Mouse (Mus musculus) intestine, postnatal 0 days (tissue): ENCODE data around the gene Poc1a. TPM values are rescaled to one million over a fixed set of nuclear protein-coding genes. Genes with fewer than 3 reads are reported as not detected.

Experiments
- ATAC-seq: fragments of 200-750 bp; cut with Nextera tagmentation; 2 replicates; pipeline ENCODE4 v1.8.0; 2017; ENCODE audit warnings: mild to moderate bottlenecking, moderate TSS enrichment, moderate library complexity
- H3K27ac ChIP-seq: fragments of 300-500 bp; sonication (generic); 2 replicates; pipeline ENCODE4 v1.5.1; 2014; ENCODE audit warnings: mild to moderate bottlenecking, low read depth, low read length, moderate library complexity
- H3K27me3 ChIP-seq: fragments of 300-500 bp; sonication (generic); replicated peaks from 2 replicates; pipeline ENCODE4 v1.6.1; 2014; ENCODE audit warnings: low read length, mixed read lengths; ENCODE audit not compliant: control insufficient read depth, insufficient read depth
- H3K36me3 ChIP-seq: fragments of 300-500 bp; sonication (generic); 2 replicates; pipeline ENCODE4 v1.6.1; 2014; ENCODE audit warnings: mild to moderate bottlenecking, moderate library complexity; ENCODE audit not compliant: control insufficient read depth, insufficient read depth
- H3K4me1 ChIP-seq: fragments of 300-500 bp; sonication (generic); replicated peaks from 2 replicates; pipeline ENCODE4 v1.6.1; 2014; ENCODE audit warnings: antibody characterized with exemption, low read length, mixed read lengths; ENCODE audit not compliant: control insufficient read depth, insufficient read depth
- H3K4me2 ChIP-seq: fragments of 300-500 bp; sonication (generic); replicated peaks from 2 replicates; pipeline ENCODE4 v1.6.1; 2014; ENCODE audit warnings: low read depth, mild to moderate bottlenecking, moderate library complexity
- H3K4me3 ChIP-seq: fragments of 300-500 bp; sonication (generic); 2 replicates; pipeline ENCODE4 v1.5.1; 2014; ENCODE audit warnings: low read depth, low read length
- H3K9ac ChIP-seq: fragments of 300-500 bp; sonication (generic); 2 replicates; pipeline ENCODE4 v1.6.1; 2014; ENCODE audit warnings: mild to moderate bottlenecking, low read depth, low read length
- H3K9me3 ChIP-seq: fragments of 300-500 bp; sonication (generic); 2 replicates; pipeline ENCODE4 v1.6.1; 2016; ENCODE audit warnings: mixed run types; ENCODE audit not compliant: control insufficient read depth
- CTCF ChIP-seq: sonication (generic); IDR thresholded peaks from 2 replicates; pipeline ENCODE4 v1.5.1; 2016; ENCODE audit warnings: low read depth, mild to moderate bottlenecking, control low read depth, antibody characterized with exemption, moderate library complexity
- WGBS: fragments of 180-500 bp; shearing (Covaris S2); extraction: QIAGEN DNeasy Blood & Tissue Kit; methylation state at CpG from one replicate; pipeline ENCODE4 v1.1.7; 2014; 5-methylcytosine and 5-hydroxymethylcytosine counted together
- polyA plus RNA-seq: library from polyadenylated mRNA; unstranded; fragments of >200 nt; fragmentation: Nextera tagmentation; extraction: Ambion mirVana; gene quantifications from 2 replicates; pipeline ENCODE4 v1.2.1, GENCODE M21; 2015

Poc1a gene
- polyA plus RNA-seq, result 11.5 and 12.3 TPM in 2 replicates

DNA sequence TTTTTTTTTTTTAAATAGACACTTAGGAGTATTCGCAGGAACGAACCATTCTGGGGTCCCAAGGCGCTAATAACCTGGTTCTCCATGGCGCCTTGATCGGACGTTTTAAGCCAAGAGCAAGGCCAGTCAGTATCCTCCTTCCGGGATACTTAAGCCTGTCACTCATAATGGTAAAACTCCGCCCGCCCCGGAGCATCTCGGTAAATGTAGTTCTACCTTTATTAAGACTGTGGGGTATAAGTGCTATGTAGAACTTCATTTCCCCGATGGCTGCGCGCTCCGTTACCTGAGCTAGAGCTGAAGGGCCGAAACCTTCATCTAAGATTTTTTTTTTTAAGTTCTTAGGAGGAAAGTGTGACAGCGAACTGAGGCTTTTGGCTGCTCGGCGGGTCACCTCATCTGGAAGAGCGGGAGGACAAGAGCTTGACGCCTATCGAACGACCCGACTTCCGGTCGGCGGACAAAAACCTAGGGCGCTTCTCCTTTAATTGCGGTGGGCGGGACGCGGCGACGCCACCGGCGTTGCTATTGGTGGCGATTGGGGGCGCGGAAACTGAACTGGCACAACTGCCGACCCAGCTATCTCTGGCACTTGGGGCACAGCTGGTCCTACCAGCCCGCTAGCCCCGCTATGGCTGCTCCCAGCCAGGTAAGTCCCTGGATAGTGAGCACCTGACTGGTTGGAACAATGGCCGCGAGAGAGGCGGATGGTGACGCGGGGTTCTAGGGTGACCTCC, at the start of gene Poc1a:
Gene Poc1a, plus strand, starts transcription at position 254 of the 737 bp plus-strand sequence.
- no peaks in the 10 kb centered on the region for H3K27me3 ChIP-seq
- no peak for TF ChIP-seq CTCF
- H3K9me3 ChIP-seq, result no peaks in the 10 kb centered on the region
- H3K4me3 ChIP-seq, result peak within 1 kb of the TSS; percentile 62
- H3K4me1 ChIP-seq, result no peaks in the 10 kb centered on the region
- WGBS, result under 1% methylated on average over 47 of the region's 47 CpGs
- H3K27ac ChIP-seq, result peak within 1 kb of the TSS; percentile 79
- ATAC-seq, result peak; percentile 98
- H3K4me2 ChIP-seq, result peak within 1 kb of the TSS; percentile 89
- H3K36me3 ChIP-seq, result peaks cover 12% of the 10 kb centered on the region
- peak within 1 kb of the TSS; percentile 64 for H3K9ac ChIP-seq

- no peaks in the 10 kb centered on the region for H3K27me3 ChIP-seq
- H3K27ac ChIP-seq, result no peak overlapping the region
- peaks cover 39% of the 10 kb centered on the region for H3K36me3 ChIP-seq
- ATAC-seq, result no peak
- no peak overlapping the region for H3K9ac ChIP-seq
- no peak for TF ChIP-seq CTCF
- H3K4me2 ChIP-seq, result no peak overlapping the region
- H3K4me3 ChIP-seq, result no peak overlapping the region
- peaks cover 2% of the 10 kb centered on the region; the same call in 1 of the 2 replicates for H3K4me1 ChIP-seq
- WGBS, result 77% methylated on average over 7 of the region's 7 CpGs
- no peaks in the 10 kb centered on the region for H3K9me3 ChIP-seq
Measured at GRCm38 (mm10) chr9:106231220-106231619, 49.6 kb upstream of the Poc1a start.

GRCm38 (mm10) chr9:106231816-106232215, 49.0 kb upstream of the Poc1a start:
- Histone ChIP-seq H3K4me1 (no peaks in the 10 kb centered on the region), H3K9me3 (no peaks in the 10 kb centered on the region), H3K27me3 (no peaks in the 10 kb centered on the region), H3K4me3 (no peak overlapping the region), H3K27ac (no peak overlapping the region), H3K9ac (no peak overlapping the region), H3K4me2 (no peak overlapping the region), H3K36me3 (peaks cover 45% of the 10 kb centered on the region)
- no peak for TF ChIP-seq CTCF
- 82% methylated on average over 4 of the region's 4 CpGs for WGBS
- ATAC-seq, result no peak

DNA sequence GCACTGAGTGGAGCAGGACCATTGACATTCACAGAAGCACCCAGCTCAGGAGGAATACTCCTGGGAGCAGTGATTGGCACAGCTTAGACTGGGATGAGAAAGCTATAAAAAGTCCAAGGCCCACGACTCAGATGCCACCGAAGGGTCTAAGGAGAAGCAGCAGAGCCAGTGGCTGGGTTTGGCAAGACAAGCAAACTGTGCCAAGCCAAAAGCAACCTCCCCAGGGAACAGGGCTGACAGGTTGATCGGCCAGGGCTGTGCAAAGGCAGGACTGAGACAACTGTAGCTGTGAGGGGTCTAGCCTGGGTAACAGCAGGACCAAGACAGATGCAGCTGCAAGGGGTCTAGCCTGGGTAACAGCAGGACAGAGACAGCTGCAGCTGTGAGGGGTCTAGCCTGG, 47.9 kb upstream of the Poc1a start:
- WGBS, result 92% methylated on average over 3 of the region's 3 CpGs
- H3K27me3 ChIP-seq, result no peaks in the 10 kb centered on the region
- H3K27ac ChIP-seq, result no peak overlapping the region; the same call in 1 of the 2 replicates
- no peak overlapping the region for H3K9ac ChIP-seq
- H3K36me3 ChIP-seq, result peaks cover 56% of the 10 kb centered on the region
- no peak for ATAC-seq
- no peak for TF ChIP-seq CTCF
- no peaks in the 10 kb centered on the region for H3K9me3 ChIP-seq
- H3K4me1 ChIP-seq, result no peaks in the 10 kb centered on the region
- no peak overlapping the region for H3K4me3 ChIP-seq
- H3K4me2 ChIP-seq, result no peak overlapping the region

- no peak overlapping the region for H3K4me3 ChIP-seq
- no peak for TF ChIP-seq CTCF
- no peaks in the 10 kb centered on the region for H3K27me3 ChIP-seq
- no peaks in the 10 kb centered on the region for H3K4me1 ChIP-seq
- H3K9ac ChIP-seq, result no peak overlapping the region
- H3K27ac ChIP-seq, result no peak overlapping the region
- no peaks in the 10 kb centered on the region for H3K9me3 ChIP-seq
- H3K36me3 ChIP-seq, result peaks cover 66% of the 10 kb centered on the region
- ATAC-seq, result no peak
- H3K4me2 ChIP-seq, result no peak overlapping the region
- 79% methylated on average over 6 of the region's 6 CpGs for WGBS
Measured at GRCm38 (mm10) chr9:106233953-106234352, 46.9 kb upstream of the Poc1a start.

DNA sequence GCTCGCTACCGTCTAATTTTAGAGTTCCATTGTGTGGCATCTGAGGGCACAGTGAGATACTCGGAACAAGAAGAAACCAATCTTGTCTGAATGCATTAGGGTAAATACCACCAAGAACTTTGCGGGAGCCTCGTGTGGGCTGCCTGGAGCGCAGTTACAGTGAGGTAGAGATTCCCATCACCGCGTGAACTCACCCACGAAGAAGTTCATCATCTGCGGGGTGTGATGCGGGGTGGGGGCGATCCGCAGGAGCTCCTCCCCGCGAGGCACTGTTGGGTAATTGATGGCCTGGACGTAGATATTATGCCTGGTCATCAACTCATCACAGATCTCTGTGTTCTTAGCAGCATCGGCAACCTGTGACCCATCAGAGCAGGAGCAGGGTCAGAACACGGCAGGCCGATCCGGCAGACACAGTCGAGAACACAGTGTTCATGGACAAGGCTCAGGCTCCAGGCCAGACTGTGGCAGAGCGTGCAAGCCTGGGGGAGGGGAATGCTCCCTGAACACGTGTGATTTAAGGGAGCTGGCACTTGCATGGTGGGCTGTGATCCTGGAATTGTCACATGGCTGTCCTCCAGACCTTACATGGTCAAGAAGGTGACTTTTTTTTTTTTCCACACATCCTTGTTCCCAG, 45.5 kb upstream of the Poc1a start:
- 90% methylated on average over 23 of the region's 23 CpGs for WGBS
- peaks cover 78% of the 10 kb centered on the region for H3K36me3 ChIP-seq
- no peak overlapping the region for H3K9ac ChIP-seq

More for the DNA sequence above, 45.5 kb upstream of the Poc1a start:
- ATAC-seq, result no peak
- H3K4me3 ChIP-seq, result no peak overlapping the region
- H3K27me3 ChIP-seq, result no peaks in the 10 kb centered on the region
- H3K9me3 ChIP-seq, result no peaks in the 10 kb centered on the region
- no peaks in the 10 kb centered on the region for H3K4me1 ChIP-seq
- TF ChIP-seq CTCF, result no peak
- H3K27ac ChIP-seq, result no peak overlapping the region
- no peak overlapping the region for H3K4me2 ChIP-seq
